Mouse (Mus musculus): ENCODE measurements around the gene Pla2g3. TPM values are rescaled to one million over a fixed set of nuclear protein-coding genes. Genes with fewer than 3 reads are reported as not detected.

Gene Pla2g3
- polyA plus RNA-seq, 1 experiment from 2014 or later, result 0.86 TPM

DNA sequence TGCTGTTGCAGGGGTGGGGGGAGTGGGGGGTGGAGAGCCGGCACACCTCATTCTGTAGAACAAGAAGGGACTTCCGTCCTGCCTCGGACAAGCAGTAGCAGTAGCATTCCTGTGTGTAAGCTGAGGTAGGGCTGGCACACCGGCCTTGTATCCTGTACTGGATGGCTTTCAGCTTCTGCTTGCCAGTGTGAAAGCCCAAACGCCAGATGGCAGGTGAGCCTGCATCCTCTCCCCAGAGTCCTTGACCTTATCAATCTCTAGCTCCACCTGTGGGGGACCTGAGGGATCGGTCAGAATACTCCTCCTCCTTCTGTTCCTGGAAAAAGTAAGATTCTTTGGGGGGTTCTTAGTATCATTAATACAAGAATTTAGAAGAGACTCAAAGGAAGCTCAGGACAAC, 34.6 kb upstream of the Pla2g3 start:
- WGBS, result 84% methylated on average over 6 of the region's 6 CpGs
- ATAC-seq (ENCODE audit: low FRiP score), result no peak
- H3K4me1 ChIP-seq (replicated peaks; ENCODE audit: control insufficient read depth, insufficient read depth, low read length), result no peaks in the 10 kb centered on the region
- H3K9me3 ChIP-seq (ENCODE audit: control insufficient read depth, low read length), result no peaks in the 10 kb centered on the region
- H3K4me3 ChIP-seq (ENCODE audit: low read depth, low read length), result peak overlapping the region; percentile 87; the same call in 1 of the 2 replicates
- H3K9ac ChIP-seq (ENCODE audit: low read depth, low read length), result no peak overlapping the region
- H3K36me3 ChIP-seq (ENCODE audit: control insufficient read depth, insufficient read depth, low read length), result no peaks in the 10 kb centered on the region
- H3K27ac ChIP-seq (ENCODE audit: low read depth, low read length), result no peak overlapping the region
- peak overlapping the region; percentile 89 for H3K4me2 ChIP-seq (replicated peaks; ENCODE audit: low read depth, low read length)
- no peak for DNase-seq (ENCODE audit: low spot score)
- no peaks in the 10 kb centered on the region for H3K27me3 ChIP-seq (ENCODE audit: control insufficient read depth, insufficient read depth, low read length)

DNA sequence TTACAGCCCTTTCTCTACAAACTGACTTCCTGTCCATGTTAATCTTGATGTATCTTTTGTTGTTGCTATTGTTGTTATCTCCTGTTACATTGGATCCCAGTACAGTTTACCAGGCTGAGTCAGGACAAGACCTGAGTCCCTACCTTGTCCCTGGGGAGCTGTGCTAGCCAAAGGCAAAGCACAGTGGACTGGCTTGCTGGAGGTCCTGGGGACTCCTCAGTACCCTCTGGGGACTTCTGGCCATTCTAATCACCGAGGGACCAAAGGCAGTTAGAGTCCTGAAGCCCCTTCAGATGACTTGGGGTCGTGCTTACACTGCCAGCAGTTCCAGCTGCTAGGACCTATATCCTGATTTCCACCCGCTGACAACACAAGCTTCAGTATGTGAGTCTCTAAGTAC, 33.6 kb upstream of the Pla2g3 start:
- no peaks in the 10 kb centered on the region for H3K27me3 ChIP-seq (ENCODE audit: control insufficient read depth, insufficient read depth, low read length)
- H3K27ac ChIP-seq (ENCODE audit: low read depth, low read length), result no peak overlapping the region
- no peak overlapping the region for H3K9ac ChIP-seq (ENCODE audit: low read depth, low read length)
- no peaks in the 10 kb centered on the region for H3K36me3 ChIP-seq (ENCODE audit: control insufficient read depth, insufficient read depth, low read length)
- H3K4me2 ChIP-seq (replicated peaks; ENCODE audit: low read depth, low read length), result no peak overlapping the region
- no peak for DNase-seq (ENCODE audit: low spot score)
- WGBS, result 97% methylated on average over 3 of the region's 3 CpGs
- ATAC-seq (ENCODE audit: low FRiP score), result no peak
- no peak overlapping the region for H3K4me3 ChIP-seq (ENCODE audit: low read depth, low read length)
- no peaks in the 10 kb centered on the region for H3K9me3 ChIP-seq (ENCODE audit: control insufficient read depth, low read length)
- no peaks in the 10 kb centered on the region for H3K4me1 ChIP-seq (replicated peaks; ENCODE audit: control insufficient read depth, insufficient read depth, low read length)

DNA sequence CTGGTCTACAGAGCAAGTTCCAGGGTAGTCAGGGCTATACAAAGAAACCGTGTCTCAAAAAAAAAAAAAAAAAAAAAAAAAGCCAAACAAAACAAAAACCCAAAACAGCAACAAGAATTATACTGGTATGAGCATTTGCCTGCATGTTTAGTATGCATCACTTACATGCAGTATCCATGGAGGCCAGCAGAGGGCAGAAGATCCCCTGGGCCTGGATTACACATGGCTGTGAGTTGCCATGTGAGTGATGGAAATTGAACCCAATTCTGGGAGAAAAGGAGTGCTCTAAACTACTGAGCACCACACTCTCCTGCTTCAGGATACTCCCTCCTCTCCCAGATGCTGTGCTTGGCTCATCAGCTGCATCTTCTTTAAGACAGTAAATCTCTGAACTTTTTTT, 31.7 kb upstream of the Pla2g3 start:
- Histone ChIP-seq H3K4me3 (ENCODE audit: low read depth, low read length) (no peak overlapping the region), H3K9ac (ENCODE audit: low read depth, low read length) (no peak overlapping the region), H3K27ac (ENCODE audit: low read depth, low read length) (no peak overlapping the region), H3K9me3 (ENCODE audit: control insufficient read depth, low read length) (no peaks in the 10 kb centered on the region), H3K36me3 (ENCODE audit: control insufficient read depth, insufficient read depth, low read length) (no peaks in the 10 kb centered on the region), H3K4me1 (replicated peaks; ENCODE audit: control insufficient read depth, insufficient read depth, low read length) (no peaks in the 10 kb centered on the region), H3K4me2 (replicated peaks; ENCODE audit: low read depth, low read length) (no peak overlapping the region), H3K27me3 (ENCODE audit: control insufficient read depth, insufficient read depth, low read length) (no peaks in the 10 kb centered on the region)
- WGBS, result 25% methylated on average over 1 of the region's 1 CpGs
- DNase-seq (ENCODE audit: low spot score) (peak; percentile 79), ATAC-seq (ENCODE audit: low FRiP score) (no peak)

DNA sequence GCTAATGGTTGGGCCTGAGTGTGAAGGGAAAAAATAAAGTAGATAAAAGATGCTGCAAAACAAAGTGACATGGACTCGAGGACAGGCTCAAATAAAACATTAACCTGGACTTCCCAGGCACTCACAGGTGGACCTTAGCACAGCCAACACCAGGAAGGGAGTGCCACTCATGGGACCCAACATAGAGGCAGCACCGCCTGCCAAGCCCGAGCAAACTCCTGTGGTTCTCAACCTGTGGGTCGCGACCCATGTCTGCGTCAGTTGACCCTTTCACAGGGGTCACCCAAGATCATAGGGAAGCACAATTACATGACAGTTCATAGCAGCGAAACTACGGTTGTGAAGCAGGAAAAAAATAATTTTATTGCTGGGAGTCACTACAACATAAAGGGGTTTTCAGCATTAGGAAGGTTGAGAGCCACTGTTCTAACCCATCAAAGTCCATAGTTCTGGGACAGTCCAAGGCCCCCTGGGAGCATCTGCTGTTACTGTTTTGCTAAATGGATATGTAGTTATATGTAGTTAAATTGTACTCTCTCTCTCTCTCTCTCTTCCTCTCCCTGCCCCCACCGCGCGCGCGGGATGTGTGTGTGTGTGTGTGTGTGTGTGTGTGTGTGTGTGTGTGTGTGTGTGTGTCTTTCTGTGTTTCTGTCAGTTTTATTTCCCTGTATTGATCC, 29.5 kb upstream of the Pla2g3 start:
- no peaks in the 10 kb centered on the region for H3K4me1 ChIP-seq (replicated peaks; ENCODE audit: control insufficient read depth, insufficient read depth, low read length)
- H3K4me2 ChIP-seq (replicated peaks; ENCODE audit: low read depth, low read length), result no peak overlapping the region
- WGBS, result 82% methylated on average over 13 of the region's 13 CpGs
- H3K9me3 ChIP-seq (ENCODE audit: control insufficient read depth, low read length), result no peaks in the 10 kb centered on the region
- H3K27me3 ChIP-seq (ENCODE audit: control insufficient read depth, insufficient read depth, low read length), result no peaks in the 10 kb centered on the region
- no peak overlapping the region for H3K27ac ChIP-seq (ENCODE audit: low read depth, low read length)
- H3K4me3 ChIP-seq (ENCODE audit: low read depth, low read length), result no peak overlapping the region
- H3K9ac ChIP-seq (ENCODE audit: low read depth, low read length), result no peak overlapping the region
- no peaks in the 10 kb centered on the region for H3K36me3 ChIP-seq (ENCODE audit: control insufficient read depth, insufficient read depth, low read length)
- ATAC-seq (ENCODE audit: low FRiP score), result no peak
- DNase-seq (ENCODE audit: low spot score), result no peak

DNA sequence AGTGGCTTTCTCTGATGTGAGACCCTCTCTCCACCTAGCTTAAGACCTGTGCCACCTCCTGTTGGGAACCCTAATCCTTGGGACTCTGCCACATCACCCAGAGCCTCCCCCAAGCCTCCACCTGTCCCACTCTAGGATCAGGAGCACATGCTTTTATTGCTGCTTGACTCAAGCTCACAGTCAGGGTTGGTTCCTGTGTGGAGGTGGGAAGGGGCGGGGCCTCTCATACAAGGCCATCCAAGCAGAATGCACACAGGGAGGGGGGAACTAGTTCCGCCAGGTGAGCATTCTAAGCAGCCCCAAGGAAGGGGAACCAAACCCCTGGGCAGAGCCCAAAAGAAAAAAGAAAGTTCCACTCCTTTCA, 29.0 kb upstream of the Pla2g3 start:
- Histone ChIP-seq H3K4me3 (ENCODE audit: low read depth, low read length) (no peak overlapping the region), H3K9me3 (ENCODE audit: control insufficient read depth, low read length) (no peaks in the 10 kb centered on the region), H3K27me3 (ENCODE audit: control insufficient read depth, insufficient read depth, low read length) (no peaks in the 10 kb centered on the region), H3K36me3 (ENCODE audit: control insufficient read depth, insufficient read depth, low read length) (no peaks in the 10 kb centered on the region), H3K4me2 (replicated peaks; ENCODE audit: low read depth, low read length) (no peak overlapping the region), H3K9ac (ENCODE audit: low read depth, low read length) (no peak overlapping the region), H3K27ac (ENCODE audit: low read depth, low read length) (no peak overlapping the region), H3K4me1 (replicated peaks; ENCODE audit: control insufficient read depth, insufficient read depth, low read length) (no peaks in the 10 kb centered on the region)
- ATAC-seq (ENCODE audit: low FRiP score) (no peak), DNase-seq (ENCODE audit: low spot score) (no peak)
- 79% methylated on average over 2 of the region's 2 CpGs for WGBS

DNA sequence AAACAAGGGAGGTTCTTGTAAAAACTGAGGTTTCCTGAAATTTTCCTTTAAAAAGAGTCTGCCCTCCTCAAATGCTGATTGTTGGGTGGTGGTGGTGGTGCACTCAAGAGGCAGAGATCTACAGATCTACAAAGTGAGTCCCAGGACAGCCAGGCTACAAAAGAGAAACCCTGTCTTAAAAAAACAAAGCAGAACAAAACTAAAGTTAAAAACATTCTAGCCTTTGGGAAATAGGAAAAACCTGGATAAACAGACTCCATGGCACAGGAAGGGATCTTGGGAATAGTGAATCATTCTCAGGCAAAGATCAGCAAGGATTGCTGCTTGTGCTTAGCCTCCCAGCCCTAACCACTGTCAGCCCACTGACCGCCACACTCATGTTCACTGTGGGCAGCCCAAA, 25.2 kb upstream of the Pla2g3 start:
- Histone ChIP-seq H3K9me3 (ENCODE audit: control insufficient read depth, low read length) (no peaks in the 10 kb centered on the region), H3K4me1 (replicated peaks; ENCODE audit: control insufficient read depth, insufficient read depth, low read length) (no peaks in the 10 kb centered on the region), H3K36me3 (ENCODE audit: control insufficient read depth, insufficient read depth, low read length) (no peaks in the 10 kb centered on the region), H3K27me3 (ENCODE audit: control insufficient read depth, insufficient read depth, low read length) (no peaks in the 10 kb centered on the region), H3K4me3 (ENCODE audit: low read depth, low read length) (no peak overlapping the region), H3K27ac (ENCODE audit: low read depth, low read length) (no peak overlapping the region), H3K4me2 (replicated peaks; ENCODE audit: low read depth, low read length) (no peak overlapping the region), H3K9ac (ENCODE audit: low read depth, low read length) (no peak overlapping the region)
- DNase-seq (ENCODE audit: low spot score), result no peak
- WGBS, result 96% methylated on average over 1 of the region's 1 CpGs
- ATAC-seq (ENCODE audit: low FRiP score), result no peak

DNA sequence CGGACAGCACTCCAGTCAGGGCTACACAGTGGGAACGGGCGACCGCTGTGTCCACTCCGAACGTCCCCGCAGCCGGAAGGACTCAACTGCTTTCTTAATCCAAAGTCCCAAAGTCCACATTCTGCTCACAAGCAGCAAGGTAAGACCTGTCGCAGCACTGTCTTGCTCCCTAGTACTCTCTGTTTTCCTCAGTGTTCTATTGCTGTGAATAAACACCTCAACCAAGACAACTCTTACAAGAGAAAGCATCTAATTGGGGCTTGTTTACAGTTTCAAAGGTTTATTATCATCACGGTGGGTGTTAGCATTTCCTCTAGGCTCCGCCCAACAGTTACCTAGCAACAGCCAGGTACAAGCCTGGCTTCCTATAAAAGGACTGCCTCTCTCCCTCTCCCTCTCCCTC, 16.6 kb upstream of the Pla2g3 start:
- no peak for DNase-seq (ENCODE audit: low spot score)
- ATAC-seq (ENCODE audit: low FRiP score), result no peak
- no peak overlapping the region for H3K4me2 ChIP-seq (replicated peaks; ENCODE audit: low read depth, low read length)
- no peak overlapping the region for H3K9ac ChIP-seq (ENCODE audit: low read depth, low read length)
- H3K9me3 ChIP-seq (ENCODE audit: control insufficient read depth, low read length), result no peaks in the 10 kb centered on the region
- H3K4me1 ChIP-seq (replicated peaks; ENCODE audit: control insufficient read depth, insufficient read depth, low read length), result no peaks in the 10 kb centered on the region
- no peak overlapping the region for H3K27ac ChIP-seq (ENCODE audit: low read depth, low read length)
- H3K27me3 ChIP-seq (ENCODE audit: control insufficient read depth, insufficient read depth, low read length), result no peaks in the 10 kb centered on the region
- H3K4me3 ChIP-seq (ENCODE audit: low read depth, low read length), result no peak overlapping the region
- WGBS, result 37% methylated on average over 11 of the region's 11 CpGs
- no peaks in the 10 kb centered on the region for H3K36me3 ChIP-seq (ENCODE audit: control insufficient read depth, insufficient read depth, low read length)

DNA sequence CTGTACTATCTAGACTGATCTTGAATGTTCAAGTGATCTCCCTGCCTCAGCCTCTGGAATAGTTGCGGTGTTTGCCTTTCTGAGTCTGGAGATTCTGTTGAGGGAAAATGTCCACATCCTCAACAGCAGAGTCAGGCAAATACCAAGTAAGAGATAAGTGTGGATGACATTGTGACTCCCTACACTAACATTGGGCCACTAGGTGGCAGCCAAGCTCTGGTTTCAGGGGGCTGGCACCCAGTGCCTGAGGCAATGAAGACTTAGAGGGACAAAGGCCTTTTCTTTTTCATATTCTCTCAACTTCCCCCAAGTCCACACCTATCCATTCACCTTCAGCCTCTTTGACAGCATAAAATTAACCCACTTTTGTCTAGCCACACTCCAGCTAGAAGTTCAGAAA, 15.6 kb upstream of the Pla2g3 start:
- no peak overlapping the region for H3K4me3 ChIP-seq (ENCODE audit: low read depth, low read length)
- H3K27me3 ChIP-seq (ENCODE audit: control insufficient read depth, insufficient read depth, low read length), result no peaks in the 10 kb centered on the region
- no peak overlapping the region for H3K4me2 ChIP-seq (replicated peaks; ENCODE audit: low read depth, low read length)
- no peaks in the 10 kb centered on the region for H3K4me1 ChIP-seq (replicated peaks; ENCODE audit: control insufficient read depth, insufficient read depth, low read length)
- H3K9me3 ChIP-seq (ENCODE audit: control insufficient read depth, low read length), result no peaks in the 10 kb centered on the region
- H3K36me3 ChIP-seq (ENCODE audit: control insufficient read depth, insufficient read depth, low read length), result no peaks in the 10 kb centered on the region
- no peak overlapping the region for H3K27ac ChIP-seq (ENCODE audit: low read depth, low read length)
- DNase-seq (ENCODE audit: low spot score) (peak; percentile 91), ATAC-seq (ENCODE audit: low FRiP score) (peak; percentile 66; the same call in 1 of the 2 replicates)
- 27% methylated on average over 1 of the region's 1 CpGs for whole genome bisulfite sequencing
- H3K9ac ChIP-seq (ENCODE audit: low read depth, low read length), result no peak overlapping the region

DNA sequence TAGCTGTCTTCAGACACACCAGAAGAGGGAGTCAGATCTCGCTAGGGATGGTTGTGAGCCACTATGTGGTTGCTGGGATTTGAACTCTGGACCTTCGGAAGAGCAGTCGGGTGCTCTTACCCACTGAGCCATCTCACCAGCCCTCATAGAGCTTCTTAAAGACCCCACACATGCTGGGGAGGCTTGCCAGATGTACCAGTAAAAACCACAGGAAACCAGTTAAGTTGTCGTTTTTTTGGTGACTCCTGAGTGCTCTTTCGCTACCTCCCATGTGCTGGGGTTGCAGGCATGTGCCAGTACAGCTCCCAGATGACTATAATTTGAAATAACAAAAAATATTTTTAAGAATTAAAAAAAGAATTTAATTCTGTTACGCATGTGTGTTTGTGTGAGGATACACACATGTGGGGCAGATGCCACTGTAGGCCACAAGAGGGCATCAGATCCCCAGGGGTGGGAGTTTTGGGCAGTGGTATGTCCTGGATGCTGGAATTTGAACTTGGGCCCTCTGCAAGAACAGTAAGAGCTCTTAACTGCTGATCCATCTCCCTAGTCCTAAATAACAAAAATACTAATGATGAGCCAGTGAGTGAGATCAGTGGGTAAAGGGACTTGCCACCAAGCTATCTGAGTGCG, 13.5 kb upstream of the Pla2g3 start:
- 85% methylated on average over 7 of the region's 7 CpGs for WGBS
- DNase-seq (ENCODE audit: low spot score) (peak; percentile 7), ATAC-seq (ENCODE audit: low FRiP score) (no peak)
- Histone ChIP-seq H3K4me3 (ENCODE audit: low read depth, low read length) (no peak overlapping the region), H3K4me2 (replicated peaks; ENCODE audit: low read depth, low read length) (no peak overlapping the region), H3K36me3 (ENCODE audit: control insufficient read depth, insufficient read depth, low read length) (no peaks in the 10 kb centered on the region), H3K9ac (ENCODE audit: low read depth, low read length) (no peak overlapping the region), H3K27me3 (ENCODE audit: control insufficient read depth, insufficient read depth, low read length) (no peaks in the 10 kb centered on the region), H3K27ac (ENCODE audit: low read depth, low read length) (no peak overlapping the region), H3K9me3 (ENCODE audit: control insufficient read depth, low read length) (no peaks in the 10 kb centered on the region), H3K4me1 (replicated peaks; ENCODE audit: control insufficient read depth, insufficient read depth, low read length) (no peaks in the 10 kb centered on the region)

Measured in hindbrain, embryonic 11.5 days (tissue).